Mouse (Mus musculus) C2C12 (cell line): ENCODE data around the gene Tsc2. TPM values are rescaled to one million over a fixed set of nuclear protein-coding genes. Genes with fewer than 3 reads are reported as not detected.

ENCODE experiments used
- H3K27me3 ChIP-seq: one replicate; pipeline ENCODE4 v1.6.1; 2011; ENCODE audit not compliant: control insufficient read depth, insufficient read depth, insufficient read length
- H3K36me3 ChIP-seq: one replicate; pipeline ENCODE4 v1.6.1; 2011; ENCODE audit not compliant: control insufficient read depth, insufficient read depth
- H3K4me3 ChIP-seq: one replicate; pipeline ENCODE4 v1.5.1; 2011; ENCODE audit warnings: mild to moderate bottlenecking, control low read depth; ENCODE audit not compliant: poor library complexity, insufficient read depth, severe bottlenecking
- H3K79me2 ChIP-seq: one replicate; pipeline ENCODE4 v1.6.1; 2011; ENCODE audit not compliant: control insufficient read depth, insufficient read depth
- H3K79me3 ChIP-seq: one replicate; pipeline ENCODE4 v1.6.1; 2011; ENCODE audit warnings: low read depth, control low read depth
- H3ac ChIP-seq: one replicate; pipeline ENCODE3; 2011; ENCODE audit warnings: low read depth; ENCODE audit not compliant: control insufficient read depth, insufficient read length
- CEBPB ChIP-seq: IDR thresholded peaks from one replicate; pipeline ENCODE4 v1.6.1; 2011; ENCODE audit warnings: low read depth, mild to moderate bottlenecking, control low read depth, moderate library complexity
- CTCF ChIP-seq: IDR thresholded peaks from one replicate; pipeline ENCODE4 v1.5.1; 2011; ENCODE audit not compliant: control insufficient read depth, insufficient read depth, insufficient read length
- FOSL1 ChIP-seq: IDR thresholded peaks from one replicate; pipeline ENCODE4 v1.8.0; 2011; ENCODE audit warnings: mild to moderate bottlenecking, low read length; ENCODE audit not compliant: poor library complexity, insufficient read depth, severe bottlenecking
- MAX ChIP-seq: IDR thresholded peaks from one replicate; pipeline ENCODE4 v1.6.1; 2011; ENCODE audit warnings: mild to moderate bottlenecking, control low read depth
- MYOD1 ChIP-seq: IDR thresholded peaks from one replicate; pipeline ENCODE4 v1.6.1; 2011; ENCODE audit warnings: low read depth; ENCODE audit not compliant: control insufficient read depth, insufficient read length
- MYOG ChIP-seq: IDR thresholded peaks from one replicate; pipeline ENCODE4 v1.6.1; 2011; ENCODE audit not compliant: control insufficient read depth, insufficient read length; ENCODE audit errors: extremely low read depth
- USF1 ChIP-seq: IDR thresholded peaks from one replicate; pipeline ENCODE4 v1.6.1; 2011; ENCODE audit warnings: low read depth, mild to moderate bottlenecking, control low read depth, moderate library complexity
- microRNA-seq: library from miRNA; unstranded; fragments of <30 nt; microRNA quantifications from one replicate; pipeline ENCODE4, GENCODE M21; 2019; ENCODE audit warnings: borderline microRNAs expressed
- polyA plus RNA-seq: library from polyadenylated mRNA; unstranded; fragments of >200 nt; fragmentation: generic; extraction: Trizol; gene quantifications from one replicate; pipeline ENCODE4 v1.2.1, GENCODE M21; 2012; ENCODE audit warnings: missing spikeins

Gene Tsc2
- polyA plus RNA-seq, 1 experiment: 33.3 TPM

GRCm38 (mm10) chr17:24550416-24551049 lies 81.9 kb downstream of the Tsc2 start:
- Histone ChIP-seq H3K79me2 (peaks cover 55% of the 10 kb centered on the region), H3K4me3 (peak overlapping the region; percentile 42), H3K27me3 (no peaks in the 10 kb centered on the region), H3K79me3 (peaks cover 42% of the 10 kb centered on the region), H3K36me3 (peaks cover 8% of the 10 kb centered on the region), H3ac (peak overlapping the region; percentile 85)
- TF ChIP-seq MAX (no peak), CTCF (no peak), MYOD1 (no peak), FOSL1 (no peak), MYOG (no peak), USF1 (no peak), CEBPB (no peak)

- peaks cover 48% of the 10 kb centered on the region for H3K79me2 ChIP-seq
- TF ChIP-seq CTCF: no peak
- peak; percentile 52 for TF ChIP-seq MYOD1
- no peak for TF ChIP-seq USF1
- TF ChIP-seq FOSL1: no peak
- TF ChIP-seq MYOG: no peak
- TF ChIP-seq MAX: no peak
- TF ChIP-seq CEBPB: no peak
- peaks cover 7% of the 10 kb centered on the region for H3K36me3 ChIP-seq
- no peaks in the 10 kb centered on the region for H3K27me3 ChIP-seq
- H3K4me3 ChIP-seq: peak within 1 kb of the TSS; percentile 42
- peaks cover 37% of the 10 kb centered on the region for H3K79me3 ChIP-seq
- H3ac ChIP-seq: peak within 1 kb of the TSS; percentile 85
These were observed 82.6 kb downstream of the Tsc2 start, which contains the start of gene Pkd1 for GRCm38 (mm10) chr17:24549618-24550415. Pkd1 (plus strand) TSS chr17:24549834.

- TF ChIP-seq USF1: no peak
- Histone ChIP-seq H3K4me3 (no peak overlapping the region), H3ac (no peak overlapping the region), H3K27me3 (no peaks in the 10 kb centered on the region), H3K79me2 (peaks cover 40% of the 10 kb centered on the region), H3K36me3 (no peaks in the 10 kb centered on the region), H3K79me3 (peaks cover 31% of the 10 kb centered on the region)
These were observed 83.4 kb downstream of the Tsc2 start for GRCm38 (mm10) chr17:24548921-24549617.

GRCm38 (mm10) chr17:24548435-24548834 lies 84.0 kb downstream of the Tsc2 start:
- TF ChIP-seq CTCF (no peak), USF1 (no peak)
- H3K27me3 ChIP-seq: no peaks in the 10 kb centered on the region
- peaks cover 34% of the 10 kb centered on the region for H3K79me2 ChIP-seq
- H3ac ChIP-seq: no peak overlapping the region
- no peak overlapping the region for H3K4me3 ChIP-seq
- no peaks in the 10 kb centered on the region for H3K36me3 ChIP-seq
- peaks cover 24% of the 10 kb centered on the region for H3K79me3 ChIP-seq

- Histone ChIP-seq H3K79me3 (peaks cover 4% of the 10 kb centered on the region), H3K79me2 (peaks cover 12% of the 10 kb centered on the region), H3K4me3 (no peak overlapping the region), H3ac (no peak overlapping the region), H3K27me3 (no peaks in the 10 kb centered on the region), H3K36me3 (no peaks in the 10 kb centered on the region)
- TF ChIP-seq MYOG (no peak), CEBPB (no peak), USF1 (no peak), FOSL1 (no peak), CTCF (no peak), MYOD1 (no peak), MAX (no peak)
These were observed 86.2 kb downstream of the Tsc2 start for GRCm38 (mm10) chr17:24546234-24546633.

Small RNA genes lying within 50 kb of the gene (microRNA-seq; reads per million reads assigned to microRNA genes)
- 0.44 reads per million, percentile 6 among the genes with 10 or more reads in this experiment for gene Gm24589

Other genes with a start within 250 kb of the Tsc2 start
- gene Rnps1, start 218.1 kb downstream of the Tsc2 start, polyA plus RNA-seq: 99.0 TPM
- gene Eci1, start 206.0 kb downstream of the Tsc2 start, polyA plus RNA-seq: 48.5 TPM
- gene Dnase1l2, start 189.5 kb downstream of the Tsc2 start, polyA plus RNA-seq: 0.68 TPM
- 13.1 TPM for gene E4f1, start 162.3 kb downstream of the Tsc2 start, polyA plus RNA-seq
- gene Pgp, start 162.2 kb downstream of the Tsc2 start, polyA plus RNA-seq: 56.7 TPM
- gene Bricd5, start 158.7 kb downstream of the Tsc2 start, polyA plus RNA-seq: 0.06 TPM
- 23.1 TPM for gene Mlst8, start 153.6 kb downstream of the Tsc2 start, polyA plus RNA-seq
- gene Caskin1, start 144.0 kb downstream of the Tsc2 start, polyA plus RNA-seq: 0.36 TPM
- gene Traf7, start 104.7 kb downstream of the Tsc2 start, polyA plus RNA-seq: 142 TPM
- gene Rab26, start 98.4 kb downstream of the Tsc2 start, polyA plus RNA-seq: 0.42 TPM
- 50.6 TPM for gene Pkd1, start 82.8 kb downstream of the Tsc2 start, polyA plus RNA-seq
- gene Nthl1, start 50 bp upstream of the Tsc2 start, polyA plus RNA-seq: 12.6 TPM
- gene Slc9a3r2, start 17.7 kb upstream of the Tsc2 start, polyA plus RNA-seq: 10.0 TPM
- gene Npw, start 25.8 kb upstream of the Tsc2 start, polyA plus RNA-seq: 0.42 TPM
- 34.6 TPM for gene Zfp598, start 37.1 kb upstream of the Tsc2 start, polyA plus RNA-seq
- 0.61 TPM for gene Syngr3, start 57.3 kb upstream of the Tsc2 start, polyA plus RNA-seq
- gene Gfer, start 63.5 kb upstream of the Tsc2 start, polyA plus RNA-seq: 62.8 TPM
- 0.34 TPM for gene Noxo1, start 63.6 kb upstream of the Tsc2 start, polyA plus RNA-seq
- 83.8 TPM for gene Tbl3, start 75.0 kb upstream of the Tsc2 start, polyA plus RNA-seq
- gene Rnf151, start 85.4 kb upstream of the Tsc2 start, polyA plus RNA-seq: 1.8 TPM
- 381 TPM for gene Rps2, start 85.5 kb upstream of the Tsc2 start, polyA plus RNA-seq
- 343 TPM for gene Ndufb10, start 91.8 kb upstream of the Tsc2 start, polyA plus RNA-seq
- gene Rpl3l, start 95.2 kb upstream of the Tsc2 start, polyA plus RNA-seq: 0.06 TPM
- 57.8 TPM for gene Msrb1, start 104.0 kb upstream of the Tsc2 start, polyA plus RNA-seq
- gene Hs3st6, start 120.4 kb upstream of the Tsc2 start, polyA plus RNA-seq: not detected
- gene Meiob, start 171.7 kb upstream of the Tsc2 start, polyA plus RNA-seq: not detected
- 30.4 TPM for gene Hagh, start 207.5 kb upstream of the Tsc2 start, polyA plus RNA-seq
- 5.5 TPM for gene Fahd1, start 217.7 kb upstream of the Tsc2 start, polyA plus RNA-seq
- gene Igfals, start 233.4 kb upstream of the Tsc2 start, polyA plus RNA-seq: 0.06 TPM